Mouse (Mus musculus) urinary bladder, postnatal 0 days (tissue): ENCODE measurements around the gene Fbp2. TPM values are rescaled to one million over a fixed set of nuclear protein-coding genes. Genes with fewer than 3 reads are reported as not detected.

Experiments used
- polyA plus RNA-seq: library from polyadenylated mRNA; unstranded; fragments of >200 nt; fragmentation: Nextera tagmentation; extraction: Ambion mirVana; gene quantifications from 2 replicates; pipeline ENCODE4 v1.2.1, GENCODE M21; 2015

Gene Fbp2
- polyA plus RNA-seq: 10.0 and 11.2 TPM in 2 replicates

DNA sequence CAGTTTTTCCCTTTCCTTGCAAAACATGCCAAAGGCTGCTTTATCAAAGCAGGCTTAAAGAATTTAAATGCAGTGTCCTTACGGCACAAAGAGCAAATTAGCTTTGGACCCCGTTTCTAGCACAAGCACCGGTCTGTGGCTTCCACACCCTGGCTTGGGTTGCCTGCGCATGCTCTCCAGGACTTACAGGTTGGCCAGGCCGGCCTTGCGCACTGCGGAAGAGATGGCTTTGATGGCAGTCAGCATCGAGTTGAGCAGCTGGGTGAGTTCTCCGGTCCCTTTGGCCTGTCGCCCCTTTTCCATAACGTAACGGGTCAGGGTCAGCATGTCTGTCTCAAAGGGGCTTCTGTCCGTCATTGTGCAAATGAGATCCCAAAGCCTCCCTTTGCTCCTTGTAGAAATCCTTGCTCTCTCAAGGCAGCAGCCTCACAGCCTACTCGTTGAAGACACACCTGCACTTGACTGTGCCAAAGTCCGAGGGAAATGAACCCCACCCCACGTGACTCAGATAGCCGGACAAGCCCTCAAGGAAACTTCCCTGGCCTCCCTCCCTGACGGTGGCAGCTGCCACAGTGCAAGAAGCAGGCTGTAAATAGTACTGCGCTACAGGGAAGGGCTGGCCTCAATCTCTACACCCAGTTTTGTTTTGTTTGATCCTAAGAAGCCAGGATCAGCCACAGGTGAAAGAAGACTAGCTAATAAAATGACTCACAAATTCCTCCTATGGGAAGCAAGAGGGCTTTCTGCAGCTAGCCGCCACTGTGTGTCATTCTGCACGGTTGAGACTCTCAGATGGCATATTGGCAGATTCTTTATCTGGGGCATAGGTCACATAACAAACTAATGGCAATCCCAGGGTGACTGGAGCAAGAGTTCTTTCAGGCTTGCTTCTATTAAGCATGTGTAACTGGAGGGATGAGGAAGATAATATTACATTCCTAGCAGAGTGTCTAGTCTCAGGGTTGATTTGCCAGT, at the start of gene Fbp2:
Gene Fbp2 (minus strand): TSS at position 482 of the 975 bp plus-strand sequence.

DNA sequence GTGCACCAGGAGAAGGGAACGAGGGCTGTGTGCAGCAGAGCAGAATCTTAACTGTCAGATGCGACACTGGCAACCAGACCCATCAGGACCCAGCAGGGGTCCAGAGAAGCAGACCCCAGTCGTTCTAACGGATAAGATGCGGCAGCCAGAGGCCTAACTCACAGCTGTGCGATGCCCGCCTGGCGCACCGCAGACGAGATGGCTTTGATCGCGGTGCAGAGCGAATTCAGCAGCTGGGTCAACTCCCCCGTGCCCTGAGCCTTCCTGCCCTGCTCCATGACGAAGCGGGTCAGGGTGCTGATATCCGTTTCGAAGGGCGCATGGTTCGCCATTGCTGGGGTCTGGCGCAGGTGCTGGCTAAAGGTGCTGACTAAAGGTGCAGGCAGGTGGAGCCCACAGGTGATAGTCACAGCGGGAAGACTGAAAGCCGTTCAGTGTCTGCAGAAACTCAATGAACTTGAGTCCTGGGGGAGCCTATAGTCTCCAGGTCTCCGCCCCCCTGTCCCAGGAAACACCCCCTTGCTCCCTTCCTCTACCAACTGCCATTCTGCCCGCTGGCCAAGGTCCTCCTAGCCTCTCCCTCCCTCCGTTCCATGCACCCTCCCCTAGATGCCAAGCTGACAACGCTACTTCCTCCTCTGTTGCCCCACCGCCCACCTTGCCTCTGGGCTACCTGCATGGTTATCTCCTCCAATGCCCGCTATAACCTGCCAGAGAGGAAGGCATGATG, 29.7 kb upstream of the Fbp2 start, which contains the start of gene Fbp1:
Gene Fbp1 (minus strand): TSS at position 571 of the 730 bp plus-strand sequence.

Other genes starting within 250 kb of the Fbp2 start
- gene 6720489N17Rik, start 234.2 kb downstream of the Fbp2 start, polyA plus RNA-seq: 8.4 and 8.8 TPM in 2 replicates
- gene Platr25, start 97.7 kb downstream of the Fbp2 start, polyA plus RNA-seq: 14.8 and 20.0 TPM in 2 replicates
- 3.9 TPM in 2 replicates for gene Gm5141, start 72.6 kb downstream of the Fbp2 start, polyA plus RNA-seq
- gene Fbp1, start 29.9 kb upstream of the Fbp2 start, polyA plus RNA-seq: 0.94 and 2.8 TPM in 2 replicates
- gene 2010111I01Rik, start 106.5 kb upstream of the Fbp2 start, polyA plus RNA-seq: 213 and 250 TPM in 2 replicates